Mouse (Mus musculus): ENCODE results near the gene Slc39a5. TPM values are rescaled to one million over a fixed set of nuclear protein-coding genes. Genes with fewer than 3 reads are reported as not detected.

Gene Slc39a5
- total RNA-seq, 2 experiments from 2014 or later: not detected

Other genes with a start within 250 kb of the Slc39a5 start
- gene Rbms2, start 220.9 kb downstream of the Slc39a5 start, total RNA-seq (2014; fragmentation: Nextera tagmentation): 14.3 and 20.5 TPM in 2 replicates
- 1.8 and 2.1 TPM in 2 replicates for gene Rbms2, start 220.9 kb downstream of the Slc39a5 start, total RNA-seq (2017)
- gene Gls2, start 206.8 kb downstream of the Slc39a5 start, total RNA-seq (2014; fragmentation: Nextera tagmentation): not detected in 2 replicates
- not detected in 2 replicates for gene Gls2, start 206.8 kb downstream of the Slc39a5 start, total RNA-seq (2017)
- gene Spryd4, start 189.4 kb downstream of the Slc39a5 start, total RNA-seq (2014; fragmentation: Nextera tagmentation): 15.1 and 16.3 TPM in 2 replicates
- 9.7 and 19.2 TPM in 2 replicates for gene Spryd4, start 189.4 kb downstream of the Slc39a5 start, total RNA-seq (2017)
- gene Mip, start 175.4 kb downstream of the Slc39a5 start, total RNA-seq (2014; fragmentation: Nextera tagmentation): 0.75 TPM in 1 of 2 replicates, not detected in the other
- not detected in 2 replicates for gene Mip, start 175.4 kb downstream of the Slc39a5 start, total RNA-seq (2017)
- 55.4 and 70.5 TPM in 2 replicates for gene Timeless, start 169.2 kb downstream of the Slc39a5 start, total RNA-seq (2014; fragmentation: Nextera tagmentation)
- 64.0 and 71.4 TPM in 2 replicates for gene Timeless, start 169.2 kb downstream of the Slc39a5 start, total RNA-seq (2017)
- 0.41 and 3.2 TPM in 2 replicates for gene Apon, start 147.1 kb downstream of the Slc39a5 start, total RNA-seq (2014; fragmentation: Nextera tagmentation)
- gene Apon, start 147.1 kb downstream of the Slc39a5 start, total RNA-seq (2017): 0.31 and 0.99 TPM in 2 replicates
- not detected in 2 replicates for gene Apof, start 132.6 kb downstream of the Slc39a5 start, total RNA-seq (2014; fragmentation: Nextera tagmentation)
- 0.34 and 0.57 TPM in 2 replicates for gene Apof, start 132.6 kb downstream of the Slc39a5 start, total RNA-seq (2017)
- 26.8 and 28.5 TPM in 2 replicates for gene Stat2, start 130.7 kb downstream of the Slc39a5 start, total RNA-seq (2014; fragmentation: Nextera tagmentation)
- gene Stat2, start 130.7 kb downstream of the Slc39a5 start, total RNA-seq (2017): 6.5 and 7.1 TPM in 2 replicates
- not detected in 2 replicates for gene Il23a, start 102.5 kb downstream of the Slc39a5 start, total RNA-seq (2014; fragmentation: Nextera tagmentation)
- gene Il23a, start 102.5 kb downstream of the Slc39a5 start, total RNA-seq (2017): 1.3 and 1.6 TPM in 2 replicates
- 22.7 and 25.7 TPM in 2 replicates for gene Pan2, start 97.9 kb downstream of the Slc39a5 start, total RNA-seq (2014; fragmentation: Nextera tagmentation)
- gene Pan2, start 97.9 kb downstream of the Slc39a5 start, total RNA-seq (2017): 9.8 and 16.2 TPM in 2 replicates
- 108 and 200 TPM in 2 replicates for gene Cnpy2, start 78.8 kb downstream of the Slc39a5 start, total RNA-seq (2014; fragmentation: Nextera tagmentation)
- 135 TPM in 2 replicates for gene Cnpy2, start 78.8 kb downstream of the Slc39a5 start, total RNA-seq (2017)
- 175 and 176 TPM in 2 replicates for gene Cs, start 63.5 kb downstream of the Slc39a5 start, total RNA-seq (2014; fragmentation: Nextera tagmentation)
- 104 and 114 TPM in 2 replicates for gene Cs, start 63.5 kb downstream of the Slc39a5 start, total RNA-seq (2017)
- 20.8 and 28.4 TPM in 2 replicates for gene Coq10a, start 32.2 kb downstream of the Slc39a5 start, total RNA-seq (2014; fragmentation: Nextera tagmentation)
- 6.8 and 7.9 TPM in 2 replicates for gene Coq10a, start 32.2 kb downstream of the Slc39a5 start, total RNA-seq (2017)
- 58.1 and 60.1 TPM in 2 replicates for gene Ankrd52, start 24.1 kb downstream of the Slc39a5 start, total RNA-seq (2014; fragmentation: Nextera tagmentation)
- 9.1 and 11.3 TPM in 2 replicates for gene Ankrd52, start 24.1 kb downstream of the Slc39a5 start, total RNA-seq (2017)
- 80.4 and 115 TPM in 2 replicates for gene Nabp2, start 10.3 kb upstream of the Slc39a5 start, total RNA-seq (2014; fragmentation: Nextera tagmentation)
- gene Nabp2, start 10.3 kb upstream of the Slc39a5 start, total RNA-seq (2017): 58.6 and 60.5 TPM in 2 replicates
- gene Rnf41, start 10.4 kb upstream of the Slc39a5 start, total RNA-seq (2014; fragmentation: Nextera tagmentation): 15.7 and 29.1 TPM in 2 replicates
- gene Rnf41, start 10.4 kb upstream of the Slc39a5 start, total RNA-seq (2017): 16.5 and 18.6 TPM in 2 replicates
- gene Smarcc2, start 58.0 kb upstream of the Slc39a5 start, total RNA-seq (2014; fragmentation: Nextera tagmentation): 90.4 and 113 TPM in 2 replicates
- gene Smarcc2, start 58.0 kb upstream of the Slc39a5 start, total RNA-seq (2017): 56.4 and 56.9 TPM in 2 replicates
- gene Myl6, start 92.9 kb upstream of the Slc39a5 start, total RNA-seq (2014; fragmentation: Nextera tagmentation): 1,019 and 1,105 TPM in 2 replicates
- 1,278 and 1,308 TPM in 2 replicates for gene Myl6, start 92.9 kb upstream of the Slc39a5 start, total RNA-seq (2017)
- gene Myl6b, start 97.5 kb upstream of the Slc39a5 start, total RNA-seq (2014; fragmentation: Nextera tagmentation): 10.7 and 13.7 TPM in 2 replicates
- gene Myl6b, start 97.5 kb upstream of the Slc39a5 start, total RNA-seq (2017): 1.2 and 1.7 TPM in 2 replicates
- 89.1 and 90.5 TPM in 2 replicates for gene Esyt1, start 124.6 kb upstream of the Slc39a5 start, total RNA-seq (2014; fragmentation: Nextera tagmentation)
- 78.8 and 97.6 TPM in 2 replicates for gene Esyt1, start 124.6 kb upstream of the Slc39a5 start, total RNA-seq (2017)
- 8.8 and 9.7 TPM in 2 replicates for gene Zc3h10, start 146.5 kb upstream of the Slc39a5 start, total RNA-seq (2014; fragmentation: Nextera tagmentation)
- 12.5 and 13.6 TPM in 2 replicates for gene Zc3h10, start 146.5 kb upstream of the Slc39a5 start, total RNA-seq (2017)
- gene Rpl41, start 148.1 kb upstream of the Slc39a5 start, total RNA-seq (2014; fragmentation: Nextera tagmentation): 6,066 and 6,315 TPM in 2 replicates
- gene Rpl41, start 148.1 kb upstream of the Slc39a5 start, total RNA-seq (2017): 3,608 and 4,444 TPM in 2 replicates
- 404 and 410 TPM in 2 replicates for gene Pa2g4, start 164.8 kb upstream of the Slc39a5 start, total RNA-seq (2014; fragmentation: Nextera tagmentation)
- 414 and 442 TPM in 2 replicates for gene Pa2g4, start 164.8 kb upstream of the Slc39a5 start, total RNA-seq (2017)
- gene Erbb3, start 188.4 kb upstream of the Slc39a5 start, total RNA-seq (2014; fragmentation: Nextera tagmentation): 1.6 and 1.7 TPM in 2 replicates
- gene Erbb3, start 188.4 kb upstream of the Slc39a5 start, total RNA-seq (2017): 1.4 and 1.8 TPM in 2 replicates
- gene Rps26, start 225.5 kb upstream of the Slc39a5 start, total RNA-seq (2014; fragmentation: Nextera tagmentation): 2,754 and 2,968 TPM in 2 replicates
- 1,150 and 1,165 TPM in 2 replicates for gene Rps26, start 225.5 kb upstream of the Slc39a5 start, total RNA-seq (2017)
- 0.62 TPM in 1 of 2 replicates, not detected in the other for gene Ikzf4, start 244.8 kb upstream of the Slc39a5 start, total RNA-seq (2014; fragmentation: Nextera tagmentation)
- not detected in 2 replicates for gene Ikzf4, start 244.8 kb upstream of the Slc39a5 start, total RNA-seq (2017)